Mouse (Mus musculus) C2C12 (cell line): ENCODE results near the gene Smchd1. TPM values are rescaled to one million over a fixed set of nuclear protein-coding genes. Genes with fewer than 3 reads are reported as not detected.
A peak's percentile ranks its signal among the peaks of the same experiment; 100 is the strongest.

Experiments
- H3K27me3 ChIP-seq: one replicate; pipeline ENCODE4 v1.6.1; 2011; ENCODE audit not compliant: control insufficient read depth, insufficient read depth, insufficient read length
- H3K36me3 ChIP-seq: one replicate; pipeline ENCODE4 v1.6.1; 2011; ENCODE audit not compliant: control insufficient read depth, insufficient read depth
- H3K4me3 ChIP-seq: one replicate; pipeline ENCODE4 v1.5.1; 2011; ENCODE audit warnings: mild to moderate bottlenecking, control low read depth; ENCODE audit not compliant: poor library complexity, insufficient read depth, severe bottlenecking
- H3K79me2 ChIP-seq: one replicate; pipeline ENCODE4 v1.6.1; 2011; ENCODE audit not compliant: control insufficient read depth, insufficient read depth
- H3K79me3 ChIP-seq: one replicate; pipeline ENCODE4 v1.6.1; 2011; ENCODE audit warnings: low read depth, control low read depth
- H3ac ChIP-seq: one replicate; pipeline ENCODE3; 2011; ENCODE audit warnings: low read depth; ENCODE audit not compliant: control insufficient read depth, insufficient read length
- CEBPB ChIP-seq: IDR thresholded peaks from one replicate; pipeline ENCODE4 v1.6.1; 2011; ENCODE audit warnings: low read depth, mild to moderate bottlenecking, control low read depth, moderate library complexity
- CTCF ChIP-seq: IDR thresholded peaks from one replicate; pipeline ENCODE4 v1.5.1; 2011; ENCODE audit not compliant: control insufficient read depth, insufficient read depth, insufficient read length
- FOSL1 ChIP-seq: IDR thresholded peaks from one replicate; pipeline ENCODE4 v1.8.0; 2011; ENCODE audit warnings: mild to moderate bottlenecking, low read length; ENCODE audit not compliant: poor library complexity, insufficient read depth, severe bottlenecking
- MAX ChIP-seq: IDR thresholded peaks from one replicate; pipeline ENCODE4 v1.6.1; 2011; ENCODE audit warnings: mild to moderate bottlenecking, control low read depth
- MYOD1 ChIP-seq: IDR thresholded peaks from one replicate; pipeline ENCODE4 v1.6.1; 2011; ENCODE audit warnings: low read depth; ENCODE audit not compliant: control insufficient read depth, insufficient read length
- MYOG ChIP-seq: IDR thresholded peaks from one replicate; pipeline ENCODE4 v1.6.1; 2011; ENCODE audit not compliant: control insufficient read depth, insufficient read length; ENCODE audit errors: extremely low read depth
- USF1 ChIP-seq: IDR thresholded peaks from one replicate; pipeline ENCODE4 v1.6.1; 2011; ENCODE audit warnings: low read depth, mild to moderate bottlenecking, control low read depth, moderate library complexity
- polyA plus RNA-seq: library from polyadenylated mRNA; unstranded; fragments of >200 nt; fragmentation: generic; extraction: Trizol; gene quantifications from one replicate; pipeline ENCODE4 v1.2.1, GENCODE M21; 2012; ENCODE audit warnings: missing spikeins

Smchd1 gene
- polyA plus RNA-seq, 1 experiment, result 12.7 TPM

DNA sequence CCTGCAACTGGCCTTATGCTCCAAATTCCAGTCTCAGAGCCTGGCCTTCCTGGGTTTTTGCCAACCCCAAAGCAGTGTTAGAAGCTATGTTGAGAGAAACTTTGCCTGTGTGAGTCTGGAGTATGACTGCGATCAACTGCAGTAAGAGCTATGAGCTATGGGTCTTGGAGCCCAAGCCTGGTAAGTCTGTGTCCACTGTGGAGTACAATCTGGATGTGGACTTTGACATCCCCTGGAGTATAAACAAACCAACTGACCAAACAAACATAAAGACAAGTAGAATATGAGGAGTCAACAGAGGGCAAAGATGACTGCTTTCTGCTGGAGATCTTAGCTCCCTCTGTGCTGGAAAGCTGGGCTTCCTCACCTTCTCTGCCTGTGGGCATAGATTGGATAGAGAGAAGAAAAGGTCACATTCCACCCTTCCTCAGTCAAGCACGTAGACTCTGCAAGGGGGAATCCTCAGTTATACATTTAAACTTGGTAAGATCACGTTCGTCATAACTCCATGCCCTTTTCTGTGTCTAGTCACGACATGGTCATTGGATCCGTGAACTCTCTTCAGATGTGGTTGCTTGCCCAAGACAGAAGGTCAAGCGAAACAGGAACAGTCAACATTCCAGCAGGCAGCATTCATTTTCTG, 8.4 kb upstream of the Smchd1 start:
- H3K27me3 ChIP-seq, result no peaks in the 10 kb centered on the region
- no peaks in the 10 kb centered on the region for H3K79me3 ChIP-seq

DNA sequence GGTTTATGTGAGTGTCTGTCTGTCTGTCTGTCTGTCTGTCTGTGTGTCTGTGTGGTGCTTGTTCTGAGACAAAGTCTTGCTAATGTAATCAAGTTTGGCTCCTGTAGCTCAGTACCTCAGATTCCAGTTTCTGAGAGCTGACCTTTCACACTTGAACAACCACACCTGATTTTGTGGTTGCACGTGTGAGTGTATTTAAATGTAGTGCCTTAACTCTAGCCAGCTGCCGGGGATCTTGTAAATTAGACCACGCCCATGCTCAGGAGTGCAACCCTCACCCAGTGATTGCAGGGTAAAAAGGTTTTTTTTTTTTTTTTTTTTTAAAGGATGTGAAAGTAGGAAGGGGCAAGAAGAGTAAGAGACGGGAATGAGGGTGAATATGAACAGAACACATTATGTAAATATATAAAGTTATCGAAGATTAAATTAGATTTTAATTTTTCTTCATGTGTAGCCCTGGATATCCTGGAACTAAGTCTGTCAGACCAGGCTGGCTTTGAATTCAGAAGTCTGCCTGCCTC, 4.3 kb upstream of the Smchd1 start:
- no peak overlapping the region for H3K4me3 ChIP-seq
- H3K36me3 ChIP-seq, result no peaks in the 10 kb centered on the region
- H3K79me3 ChIP-seq, result peaks cover 5% of the 10 kb centered on the region
- TF ChIP-seq CTCF (no peak), MAX (no peak), FOSL1 (no peak), MYOG (no peak), MYOD1 (no peak), CEBPB (no peak), USF1 (no peak)
- H3ac ChIP-seq, result no peak overlapping the region
- H3K79me2 ChIP-seq, result peaks cover 7% of the 10 kb centered on the region
- H3K27me3 ChIP-seq, result no peaks in the 10 kb centered on the region

More for the DNA sequence above, 8.4 kb upstream of the Smchd1 start:
- no peak overlapping the region for H3ac ChIP-seq
- no peak for TF ChIP-seq MYOD1
- no peak for TF ChIP-seq FOSL1
- TF ChIP-seq USF1, result no peak
- TF ChIP-seq CTCF, result no peak
- no peak for TF ChIP-seq MAX
- no peak for TF ChIP-seq CEBPB
- no peak for TF ChIP-seq MYOG
- no peaks in the 10 kb centered on the region for H3K79me2 ChIP-seq
- H3K36me3 ChIP-seq, result no peaks in the 10 kb centered on the region
- H3K4me3 ChIP-seq, result no peak overlapping the region

DNA sequence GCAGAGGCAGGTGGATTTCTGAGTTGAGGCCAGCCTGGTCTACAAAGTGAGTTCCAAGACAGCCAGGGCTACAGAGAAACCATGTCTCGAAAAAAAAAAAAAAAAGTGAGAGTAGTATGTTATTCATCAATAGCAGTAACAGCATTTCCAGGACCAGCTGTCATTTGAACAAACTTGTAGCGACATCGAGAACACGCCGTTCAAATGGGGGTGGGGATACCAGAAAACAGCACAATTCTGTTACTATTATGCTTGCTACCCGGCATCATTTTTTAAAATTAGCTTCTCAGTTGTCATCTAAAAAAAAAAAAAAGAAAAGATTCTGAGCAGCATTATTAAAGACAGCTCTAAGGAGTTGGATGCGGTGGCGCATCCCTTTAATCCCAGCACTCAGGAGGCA, 2.3 kb upstream of the Smchd1 start:
- Histone ChIP-seq H3K36me3 (no peaks in the 10 kb centered on the region), H3K79me2 (peaks cover 26% of the 10 kb centered on the region), H3K79me3 (peaks cover 24% of the 10 kb centered on the region), H3ac (no peak overlapping the region), H3K4me3 (no peak overlapping the region), H3K27me3 (no peaks in the 10 kb centered on the region)
- no peak for TF ChIP-seq CTCF
- no peak for TF ChIP-seq CEBPB
- no peak for TF ChIP-seq MYOD1
- TF ChIP-seq MYOG, result no peak
- TF ChIP-seq FOSL1, result no peak
- TF ChIP-seq USF1, result no peak
- no peak for TF ChIP-seq MAX

DNA sequence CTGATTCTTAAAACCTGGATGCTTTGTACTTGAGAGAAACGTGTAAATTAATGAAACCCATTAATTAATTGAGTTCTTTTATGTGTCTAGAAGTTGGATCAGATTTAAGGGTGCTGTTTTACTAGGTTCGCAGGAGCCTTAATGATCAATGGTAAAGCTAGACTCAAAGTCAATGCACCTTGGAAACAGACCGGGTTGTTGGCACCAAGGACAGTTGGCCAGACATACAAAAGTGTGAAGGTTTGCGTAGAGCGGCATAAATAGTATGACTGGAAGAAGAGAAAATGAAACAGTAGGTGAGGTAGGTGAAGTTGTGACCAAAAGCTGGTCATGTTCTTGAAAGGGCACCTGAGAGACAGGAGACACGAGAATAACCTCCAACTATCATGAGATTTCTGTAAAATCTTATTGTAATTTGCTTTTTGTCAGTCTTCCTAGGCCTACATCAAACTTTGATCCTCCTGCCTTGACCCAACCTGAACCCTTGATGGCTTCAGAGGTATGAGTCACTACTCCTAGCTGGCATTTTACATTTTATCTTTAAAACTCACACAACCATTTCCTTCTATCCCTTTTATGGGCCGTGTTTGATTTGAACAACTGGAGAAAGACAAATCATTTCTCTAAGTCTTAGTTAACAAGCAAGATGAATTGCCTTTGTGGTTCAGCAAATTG, 1.3 kb upstream of the Smchd1 start:
- Histone ChIP-seq H3ac (no peak overlapping the region), H3K79me2 (peaks cover 36% of the 10 kb centered on the region), H3K4me3 (no peak overlapping the region), H3K79me3 (peaks cover 34% of the 10 kb centered on the region), H3K27me3 (no peaks in the 10 kb centered on the region), H3K36me3 (no peaks in the 10 kb centered on the region)
- no peak for TF ChIP-seq MYOD1
- no peak for TF ChIP-seq CTCF

DNA sequence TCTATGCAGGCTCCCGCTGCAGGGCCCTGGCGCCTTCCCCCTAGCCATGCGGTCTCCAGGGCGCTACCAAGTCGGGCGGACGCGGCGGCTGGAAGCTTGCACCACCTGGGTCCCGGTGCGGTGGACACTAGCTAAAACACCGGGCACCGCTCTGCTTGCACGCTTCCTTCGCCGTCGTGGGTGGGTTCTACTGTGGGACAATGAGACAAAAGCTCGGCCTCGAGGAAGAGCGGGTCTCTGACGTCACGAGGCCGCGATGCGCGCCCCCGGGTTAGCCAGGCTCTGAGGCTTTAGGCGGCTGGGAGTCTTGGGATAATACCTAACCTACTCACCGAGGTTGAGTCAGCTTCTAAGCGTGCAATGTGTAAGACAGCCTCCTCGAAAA, 554 bp upstream of the Smchd1 start:
- H3ac ChIP-seq, result peak overlapping the region; percentile 83
- H3K4me3 ChIP-seq, result peak overlapping the region; percentile 96
- H3K36me3 ChIP-seq, result no peaks in the 10 kb centered on the region
- H3K79me3 ChIP-seq, result peaks cover 42% of the 10 kb centered on the region
- peaks cover 44% of the 10 kb centered on the region for H3K79me2 ChIP-seq
- TF ChIP-seq MAX, result peak; percentile 10
- no peak for TF ChIP-seq USF1
- H3K27me3 ChIP-seq, result no peaks in the 10 kb centered on the region

DNA sequence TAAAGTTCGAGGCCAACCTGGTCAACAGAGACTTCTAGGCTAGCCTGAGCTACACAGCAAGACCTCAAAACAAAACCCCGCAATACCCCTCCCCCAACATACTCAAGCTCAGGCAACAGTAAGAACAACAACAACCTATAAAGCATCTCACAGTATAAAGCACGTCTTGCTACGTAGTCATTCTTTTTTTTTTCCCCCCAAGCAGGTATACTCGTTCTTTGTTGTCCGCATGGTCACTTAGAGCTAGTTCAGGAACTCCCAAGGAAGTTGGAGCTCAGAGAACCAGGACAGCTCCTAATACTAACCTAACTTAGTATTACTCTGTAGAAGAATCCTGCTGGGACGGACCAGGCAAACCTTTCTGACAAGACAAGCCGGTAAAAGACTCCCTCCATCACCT, 1.0 kb downstream of the Smchd1 start:
- no peak for TF ChIP-seq FOSL1
- no peak for TF ChIP-seq CEBPB
- no peak for TF ChIP-seq CTCF
- TF ChIP-seq MYOD1, result no peak
- no peak for TF ChIP-seq USF1
- no peak for TF ChIP-seq MAX
- TF ChIP-seq MYOG, result no peak
- H3K79me2 ChIP-seq, result peaks cover 60% of the 10 kb centered on the region
- H3K36me3 ChIP-seq, result peaks cover 6% of the 10 kb centered on the region
- H3K27me3 ChIP-seq, result no peaks in the 10 kb centered on the region
- peaks cover 57% of the 10 kb centered on the region for H3K79me3 ChIP-seq
- H3K4me3 ChIP-seq, result peak overlapping the region; percentile 96
- H3ac ChIP-seq, result peak overlapping the region; percentile 81
